Mouse (Mus musculus) liver, embryonic 14.5 days (tissue): Measurements from ENCODE around the gene Themis3.

ENCODE experiments used
- CTCF ChIP-seq: IDR thresholded peaks from 2 replicates; pipeline ENCODE4 v1.5.1; 2016; ENCODE audit warnings: antibody characterized with exemption, low read depth, control low read depth
- EP300 ChIP-seq: IDR thresholded peaks from 2 replicates; pipeline ENCODE4 v1.6.1; 2016; ENCODE audit warnings: antibody characterized with exemption, low read depth

- no peak for TF ChIP-seq CTCF
- TF ChIP-seq EP300 = no peak
Measured at GRCm38 (mm10) chr17:66561380-66561779, 33.0 kb downstream of the Themis3 start.
